ENCODE assay signal across 9 mouse cellular contexts in genomic region chr2:31239833-31240232, GRCm38 (mm10). TPM values are rescaled to one million over a fixed set of nuclear protein-coding genes. Genes with fewer than 3 reads are reported as not detected.
DNase-seq lines count a peak whose midpoint lies in the region; ATAC-seq and TF ChIP-seq lines count a peak whose summit lies in the region.
"Had no signal": no experiment of that assay in that cellular context is flagged by ENCODE, and none has a peak within 500 bp of the region (broad histone marks: within the 10 kb centered on the region; RNA-seq: fewer than 3 reads in every experiment).

No protein-coding gene starts in this region.

- 79% methylated on average over 6 of the region's 6 CpGs for WGBS in hindbrain, embryonic 12.5 days
- WGBS in hindbrain, embryonic 11.5 days: 83% methylated on average over 6 of the region's 6 CpGs
- WGBS in liver, embryonic 15.5 days (ENCODE audit: insufficient replicate concordance): 72% methylated on average over 6 of the region's 6 CpGs

- no peak overlapping the region for H3K27ac ChIP-seq in hindbrain, embryonic 12.5 days
- H3K27ac ChIP-seq in hindbrain, embryonic 11.5 days (ENCODE audit: low read depth, low read length): no peak overlapping the region
- H3K27ac ChIP-seq in liver, embryonic 15.5 days (replicated peaks): no peak overlapping the region
- H3K27ac ChIP-seq: left cerebral cortex, adult 2 months had no signal

- peaks cover 25% of the 10 kb centered on the region for H3K27me3 ChIP-seq in hindbrain, embryonic 12.5 days
- no peaks in the 10 kb centered on the region; the same call in 1 of the 2 replicates for H3K27me3 ChIP-seq in hindbrain, embryonic 11.5 days (ENCODE audit: control insufficient read depth, insufficient read depth, low read length)
- H3K27me3 ChIP-seq in E14TG2a.4 (ENCODE audit: insufficient read depth, low read length): peaks cover 59% of the 10 kb centered on the region
- peaks cover 36% of the 10 kb centered on the region for H3K27me3 ChIP-seq in liver, embryonic 15.5 days

- intact Hi-C loops in left cerebral cortex, postnatal 10 days (cut with DNase I): no loop called here

- no peak for ATAC-seq in hindbrain, embryonic 12.5 days (ENCODE audit: low FRiP score)
- no peak for ATAC-seq in hindbrain, embryonic 11.5 days (ENCODE audit: low FRiP score)
- no peak for ATAC-seq in liver, embryonic 15.5 days (ENCODE audit: insufficient read depth)

- no peak for TF ChIP-seq CTCF in E14TG2a.4 (conservative IDR thresholded peaks at IDR 0.05; ENCODE audit: low read length)

- no peak overlapping the region for H3K9ac ChIP-seq in hindbrain, embryonic 12.5 days
- H3K9ac ChIP-seq in hindbrain, embryonic 11.5 days (ENCODE audit: low read depth, low read length): no peak overlapping the region
- H3K9ac ChIP-seq in liver, embryonic 15.5 days: no peak overlapping the region

- H3K4me1 ChIP-seq in hindbrain, embryonic 12.5 days: peaks cover 18% of the 10 kb centered on the region
- no peaks in the 10 kb centered on the region; the same call in 1 of the 2 replicates for H3K4me1 ChIP-seq in hindbrain, embryonic 11.5 days (replicated peaks; ENCODE audit: control insufficient read depth, insufficient read depth, low read length)
- H3K4me1 ChIP-seq in E14TG2a.4 (replicated peaks; ENCODE audit: low read depth, low read length): peaks cover 57% of the 10 kb centered on the region
- peaks cover 7% of the 10 kb centered on the region; the same call in 1 of the 2 replicates for H3K4me1 ChIP-seq in liver, embryonic 15.5 days (replicated peaks)

- H3K4me2 ChIP-seq in hindbrain, embryonic 12.5 days (replicated peaks): peak overlapping the region; percentile 37; the same call in 1 of the 2 replicates
- H3K4me2 ChIP-seq in hindbrain, embryonic 11.5 days (replicated peaks; ENCODE audit: low read depth, low read length): no peak overlapping the region
- peak overlapping the region; percentile 60 for H3K4me2 ChIP-seq in liver, embryonic 15.5 days

- no peaks in the 10 kb centered on the region for H3K36me3 ChIP-seq in hindbrain, embryonic 12.5 days
- H3K36me3 ChIP-seq in hindbrain, embryonic 11.5 days (ENCODE audit: control insufficient read depth, insufficient read depth, low read length): no peaks in the 10 kb centered on the region
- no peaks in the 10 kb centered on the region for H3K36me3 ChIP-seq in E14TG2a.4 (ENCODE audit: insufficient read depth, low read length)
- no peaks in the 10 kb centered on the region for H3K36me3 ChIP-seq in liver, embryonic 15.5 days (replicated peaks)

- DNase-seq in hindbrain, embryonic 11.5 days (ENCODE audit: low spot score): no peak
- DNase-seq in fat pad, adult 2 months (ENCODE audit: extremely low read depth, low read depth, low spot score): peak; percentile 49
- no peak for DNase-seq in frontal cortex, postnatal 36 days (ENCODE audit: low spot score in 2 of 2)
- DNase-seq in left cerebral cortex, postnatal 10 days (ENCODE audit: extremely low spot score in 1 of 2, low spot score in 2 of 2): no peak
- DNase-seq: kidney, adult 18-20 months had no signal

- H3K4me3 ChIP-seq in hindbrain, embryonic 12.5 days: no peak overlapping the region
- no peak overlapping the region for H3K4me3 ChIP-seq in hindbrain, embryonic 11.5 days (ENCODE audit: low read depth, low read length)
- H3K4me3 ChIP-seq in E14TG2a.4 (replicated peaks; ENCODE audit: low read length): peak overlapping the region; percentile 20; the same call in 1 of the 2 replicates
- no peak overlapping the region for H3K4me3 ChIP-seq in liver, embryonic 15.5 days (replicated peaks)
- H3K4me3 ChIP-seq: left cerebral cortex, adult 2 months had no signal

- no peaks in the 10 kb centered on the region for H3K9me3 ChIP-seq in hindbrain, embryonic 12.5 days (replicated peaks)
- no peaks in the 10 kb centered on the region for H3K9me3 ChIP-seq in hindbrain, embryonic 11.5 days (ENCODE audit: control insufficient read depth, low read length)
- H3K9me3 ChIP-seq in E14TG2a.4 (ENCODE audit: low read length): no peaks in the 10 kb centered on the region
- no peaks in the 10 kb centered on the region for H3K9me3 ChIP-seq in liver, embryonic 15.5 days (replicated peaks)

RNA-seq across cellular contexts. Expression of gene Ncs1, which starts 5.8 kb away (rescaled TPM):
- 99.8 and 107 TPM in 2 replicates for polyA plus RNA-seq in hindbrain, embryonic 12.5 days (2016; fragmentation: Nextera tagmentation; extraction: Ambion mirVana)
- polyA plus RNA-seq in hindbrain, embryonic 11.5 days (2014; fragmentation: Nextera tagmentation; extraction: Ambion mirVana): 70.5 and 76.5 TPM in 2 replicates
- 1.2 and 1.3 TPM in 2 replicates for polyA plus RNA-seq in liver, embryonic 15.5 days (2015; fragmentation: Nextera tagmentation; extraction: Ambion mirVana)
- 100 to 1,000 TPM; 151 to 156 TPM for total RNA-seq in left cerebral cortex, postnatal 10 days (2021)

Comparison
In these comparisons a context has a peak if more than half of its experiments do, and no peak if none do; other contexts are left out.
1. RNA of gene Ncs1, which starts 5.8 kb away (polyA plus RNA-seq): 99.8 to 107 TPM in hindbrain, embryonic 12.5 days and 70.5 to 76.5 TPM in hindbrain, embryonic 11.5 days; 1.2 to 1.3 TPM in liver, embryonic 15.5 days; every median in the first group is over 10 times any median in the second.